Mouse (Mus musculus) gastrocnemius, adult 2 months (tissue): ENCODE results near the gene Smarca2. TPM values are rescaled to one million over a fixed set of nuclear protein-coding genes. Genes with fewer than 3 reads are reported as not detected.

ENCODE experiments used
- DNase-seq: peaks from one replicate; pipeline ENCODE4 v3.0.0; 2022
- H3K27ac ChIP-seq: fragments of 200-600 bp; 2 replicates; pipeline ENCODE4 v1.8.1; 2022; ENCODE audit warnings: mild to moderate bottlenecking
- H3K4me3 ChIP-seq: fragments of 200-600 bp; 2 replicates; pipeline ENCODE4 v1.8.1; 2022; ENCODE audit warnings: mild to moderate bottlenecking, moderate library complexity
- CTCF ChIP-seq: fragments of 200-600 bp; IDR thresholded peaks from 2 replicates; pipeline ENCODE4 v1.8.1; 2022; ENCODE audit warnings: antibody characterized with exemption, mild to moderate bottlenecking, moderate library complexity
- intact Hi-C: fragments of 180-260 bp; cut with DNase I; formaldehyde crosslinking; loops from one replicate; pipeline ENCODE4 v1.15.1; 2025
- total RNA-seq, 2 experiments: library from RNA; stranded (reverse); gene quantifications; 2 replicates each; pipeline ENCODE4 v1.2.3; 2021

Gene Smarca2
- total RNA-seq, 2 experiments from 2014 or later, result 42.9 to 59.8 TPM

DNA sequence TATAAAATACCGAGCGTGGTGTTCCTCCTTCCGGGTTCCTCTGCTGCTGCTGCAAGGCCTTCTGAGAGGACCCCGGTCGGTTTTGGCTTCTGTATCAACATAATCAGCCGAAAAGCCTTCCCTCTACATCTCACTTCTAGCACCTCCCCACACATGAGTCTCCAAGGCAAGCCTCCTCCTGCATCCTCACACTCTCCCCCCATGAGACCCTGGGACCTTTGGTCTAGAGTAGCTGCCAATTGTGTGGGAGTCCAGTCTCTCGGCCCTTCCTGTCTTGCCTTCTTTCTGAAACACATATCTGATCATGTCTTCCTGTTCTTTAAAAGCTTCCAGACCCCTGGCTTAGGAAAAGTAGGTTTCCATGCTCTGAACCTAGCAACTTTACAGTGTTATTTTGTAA lies 153.8 kb downstream of the Smarca2 start:
- intact Hi-C loops, result no loop called here
- TF ChIP-seq CTCF, result no peak
- H3K4me3 ChIP-seq, result peak overlapping the region; percentile 30
- H3K27ac ChIP-seq, result peak overlapping the region; percentile 58
- DNase-seq, result no peak

GRCm38 (mm10) chr19:26759295-26759694 lies 154.4 kb downstream of the Smarca2 start:
- Histone ChIP-seq H3K4me3 (no peak overlapping the region), H3K27ac (0 out of 2 replicates have a peak overlapping the region, but pooled peaks have one; percentile 58)
- no peak for TF ChIP-seq CTCF
- intact Hi-C loops, result no loop called here
- DNase-seq, result no peak

DNA sequence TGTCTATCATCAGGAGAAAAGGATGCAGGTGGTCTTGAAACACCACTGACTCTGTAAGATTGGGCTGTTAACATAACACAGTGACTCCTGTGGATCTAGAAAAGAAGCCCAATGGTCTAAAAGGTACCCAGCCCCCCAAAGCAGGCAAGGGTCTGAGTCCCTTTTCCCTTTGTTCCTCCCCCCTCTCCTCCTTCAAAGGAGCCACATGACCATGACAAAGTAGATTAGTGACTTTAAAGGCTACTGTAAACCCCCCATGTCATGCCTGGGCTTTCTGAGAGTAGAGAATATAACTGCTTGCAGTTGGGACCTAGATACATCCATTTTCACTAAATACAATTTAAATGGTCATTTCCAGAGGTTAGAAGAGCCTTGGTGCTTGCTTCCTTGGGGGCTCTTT lies 156.4 kb downstream of the Smarca2 start:
- Histone ChIP-seq H3K27ac (no peak overlapping the region), H3K4me3 (no peak overlapping the region)
- DNase-seq, result no peak
- no peak for TF ChIP-seq CTCF
- intact Hi-C loops, result no loop called here

- Histone ChIP-seq H3K27ac (no peak overlapping the region), H3K4me3 (no peak overlapping the region)
- intact Hi-C loops, result no loop called here
- DNase-seq, result no peak
- no peak for TF ChIP-seq CTCF
Observed at GRCm38 (mm10) chr19:26765483-26765882, 160.6 kb downstream of the Smarca2 start.

DNA sequence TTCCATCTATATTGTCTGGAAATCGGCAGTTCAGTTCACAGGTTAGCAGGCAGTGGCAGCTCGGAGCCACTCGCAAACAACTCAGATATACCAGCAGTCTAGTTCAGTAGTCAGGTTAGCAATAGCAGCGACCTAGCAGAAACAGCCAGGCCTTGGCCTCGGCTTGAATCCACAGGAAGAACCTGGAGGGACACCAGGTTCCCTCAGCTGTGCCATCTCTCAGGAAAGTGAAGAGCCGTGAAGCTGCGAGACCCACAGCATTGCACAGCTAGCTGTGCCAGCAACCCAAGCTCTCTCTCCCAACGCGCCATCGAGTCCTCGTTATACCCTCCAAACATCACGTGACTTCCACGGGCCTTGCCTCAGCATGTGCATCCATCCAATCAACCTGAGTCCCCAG lies 162.6 kb downstream of the Smarca2 start:
- no peak overlapping the region for H3K27ac ChIP-seq
- DNase-seq, result no peak
- intact Hi-C loops, result no loop called here
- no peak for TF ChIP-seq CTCF
- no peak overlapping the region for H3K4me3 ChIP-seq

DNA sequence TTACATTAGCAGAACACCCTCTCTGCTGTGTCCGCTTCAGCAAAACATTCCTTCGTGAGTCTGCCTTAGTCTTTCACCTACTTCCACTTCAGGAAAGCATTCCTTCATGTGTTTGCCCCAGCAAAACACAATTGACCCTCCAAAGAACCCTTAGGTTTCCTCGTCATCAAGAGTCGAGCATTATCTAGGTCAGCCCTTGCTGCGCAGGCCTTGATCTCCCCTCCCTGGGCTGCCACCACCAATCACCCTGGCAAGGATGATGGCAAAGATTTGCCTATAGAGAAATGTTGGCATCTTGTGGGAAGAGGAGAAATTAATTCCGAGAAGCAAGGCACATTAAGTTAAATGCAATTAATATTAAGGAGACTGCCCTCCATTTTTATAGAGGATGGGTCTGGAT lies 163.1 kb downstream of the Smarca2 start:
- H3K27ac ChIP-seq, result no peak overlapping the region
- no peak overlapping the region for H3K4me3 ChIP-seq
- intact Hi-C loops, result no loop called here
- no peak for DNase-seq
- TF ChIP-seq CTCF, result no peak

DNA sequence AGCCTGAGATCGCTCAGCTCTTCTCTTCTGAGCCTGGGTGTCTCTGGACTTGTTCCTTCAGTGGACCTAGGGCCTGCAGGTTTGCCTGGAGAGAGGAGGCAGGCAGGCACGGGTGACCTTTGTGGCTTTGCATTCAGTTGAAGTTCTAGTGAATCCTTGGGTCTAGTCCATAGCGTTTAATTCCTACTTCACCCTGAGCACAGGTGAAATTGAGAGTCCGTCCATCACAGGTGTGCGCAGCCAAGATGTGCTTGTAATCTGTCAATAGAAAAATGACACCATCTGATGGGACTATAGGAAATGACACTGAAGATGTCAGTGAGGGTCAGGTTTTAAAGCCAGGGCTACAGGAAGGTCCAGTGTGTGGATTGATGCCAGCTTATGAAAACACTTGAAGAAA lies 164.0 kb downstream of the Smarca2 start:
- no peak for TF ChIP-seq CTCF
- Histone ChIP-seq H3K4me3 (no peak overlapping the region), H3K27ac (no peak overlapping the region)
- intact Hi-C loops, result no loop called here
- no peak for DNase-seq

DNA sequence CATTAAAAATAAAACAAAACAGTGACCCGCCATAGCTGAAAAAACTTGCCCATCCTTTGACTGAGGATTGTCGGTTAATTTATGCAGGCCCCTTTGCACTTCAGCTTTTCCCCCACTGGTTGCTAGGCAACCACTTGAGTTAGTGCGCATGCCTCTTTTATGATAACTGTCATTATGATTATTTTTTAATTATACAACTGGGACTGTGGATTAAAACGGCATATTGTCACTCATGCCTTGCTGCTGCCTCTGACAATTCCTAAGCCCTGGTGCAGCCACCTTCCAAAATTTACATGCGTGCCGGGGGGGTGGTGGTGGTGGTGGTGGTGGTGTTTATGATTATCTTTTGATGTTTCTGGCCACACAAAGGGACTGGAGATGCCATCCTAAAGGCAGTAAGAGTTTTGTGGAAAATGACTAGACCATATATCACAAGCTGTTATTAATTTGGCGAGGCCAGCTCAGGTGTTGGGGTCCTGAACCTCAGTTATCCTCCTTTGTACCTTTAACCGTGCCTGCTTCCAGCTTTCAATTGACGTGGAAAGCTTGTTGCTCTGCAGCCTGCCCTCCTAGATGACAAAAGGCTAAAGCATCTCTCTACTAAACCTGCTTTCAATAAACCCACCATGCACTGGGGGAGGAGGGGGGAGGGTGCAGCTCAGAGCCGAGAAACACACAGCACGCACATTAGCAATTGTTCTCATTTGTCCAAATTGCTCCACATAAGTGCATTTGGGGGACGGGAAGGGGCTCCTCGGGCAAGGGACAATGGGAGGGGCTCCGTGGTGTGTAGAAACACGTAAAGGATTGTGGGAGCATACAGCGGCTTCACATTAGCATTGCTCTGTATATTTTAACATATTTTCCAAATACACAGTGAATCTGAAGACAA lies 165.0 kb downstream of the Smarca2 start:
- no peak overlapping the region for H3K27ac ChIP-seq
- H3K4me3 ChIP-seq, result no peak overlapping the region
- DNase-seq, result no peak
- TF ChIP-seq CTCF, result no peak
- intact Hi-C loops, result no loop called here

- Histone ChIP-seq H3K4me3 (no peak overlapping the region), H3K27ac (no peak overlapping the region)
- no peak for TF ChIP-seq CTCF
- intact Hi-C loops, result no loop called here
- no peak for DNase-seq
Observed at GRCm38 (mm10) chr19:26770592-26770991, 165.7 kb downstream of the Smarca2 start.

DNA sequence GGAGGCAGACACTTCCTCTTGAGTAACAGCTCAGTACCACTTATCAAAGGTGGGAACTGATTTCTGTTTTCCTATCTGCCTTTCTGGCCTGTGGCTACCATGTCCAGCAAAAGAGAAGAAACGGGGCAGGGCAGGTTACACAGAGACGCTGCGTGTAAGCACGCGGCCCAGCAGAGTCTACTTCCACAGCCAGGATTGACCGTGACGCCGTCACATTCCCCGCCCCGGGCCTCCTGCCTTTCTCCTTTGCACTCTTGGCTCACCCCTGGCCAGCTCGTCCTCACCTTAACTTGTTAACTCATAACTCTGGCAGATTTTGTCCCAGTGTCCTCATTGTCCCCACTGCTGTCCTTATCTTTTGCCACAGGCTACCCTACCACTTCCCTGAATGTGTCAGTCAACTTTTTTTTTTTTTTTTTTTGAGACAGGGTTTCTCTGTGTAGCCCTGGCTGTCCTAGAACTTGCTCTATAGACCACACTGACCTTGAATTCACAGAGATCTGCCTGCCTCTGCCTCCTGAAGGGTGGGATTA lies 167.3 kb downstream of the Smarca2 start:
- H3K4me3 ChIP-seq, result no peak overlapping the region
- DNase-seq, result no peak
- H3K27ac ChIP-seq, result no peak overlapping the region
- intact Hi-C loops, result no loop called here
- no peak for TF ChIP-seq CTCF

DNA sequence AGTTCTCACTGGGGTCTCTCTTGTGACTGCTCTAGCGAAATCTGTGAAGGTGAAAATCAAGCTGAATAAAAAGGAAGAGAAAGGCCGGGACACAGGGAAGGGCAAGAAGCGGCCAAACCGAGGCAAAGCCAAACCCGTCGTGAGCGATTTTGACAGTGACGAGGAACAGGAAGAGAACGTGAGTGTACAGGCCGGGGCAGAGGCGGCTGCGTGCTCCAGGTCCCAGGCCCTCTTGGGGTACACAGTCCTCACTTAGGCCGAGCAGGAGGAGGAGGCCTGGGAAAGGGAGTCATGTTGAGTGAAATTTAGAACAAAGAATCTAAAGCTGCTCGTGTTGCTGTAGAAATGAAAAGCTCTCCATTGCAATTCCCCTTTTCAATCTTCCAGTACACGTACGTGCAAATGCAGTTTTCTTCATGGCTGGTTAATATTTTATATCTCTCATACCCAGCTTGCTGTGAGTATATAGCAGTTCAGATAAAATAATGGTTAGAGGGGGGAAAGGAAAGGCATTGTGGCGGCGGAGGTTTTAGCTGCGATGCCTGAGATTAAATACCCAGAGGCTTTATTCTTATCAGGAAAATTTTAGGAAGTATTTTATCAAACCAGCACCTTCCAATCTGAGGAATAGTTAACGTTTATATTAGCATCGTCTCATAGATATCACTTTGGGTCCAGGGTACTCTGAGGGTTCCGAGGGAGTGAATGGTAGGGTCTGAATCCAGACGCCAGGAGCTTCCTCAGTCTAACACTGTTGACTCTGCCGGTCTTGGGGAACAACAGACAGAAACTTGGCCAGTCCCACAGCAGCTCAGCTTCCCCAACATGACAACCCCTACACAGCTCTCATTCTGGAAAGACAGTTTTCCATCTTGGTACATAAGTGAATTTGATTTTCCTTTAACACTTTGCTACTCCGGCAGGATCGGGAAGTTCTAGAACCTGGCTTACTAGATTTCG lies 171.5 kb downstream of the Smarca2 start:
- no peak for DNase-seq
- intact Hi-C loops, result no loop called here
- TF ChIP-seq CTCF, result no peak

GRCm38 (mm10) chr19:26778199-26778598 lies 173.3 kb downstream of the Smarca2 start:
- no peak for TF ChIP-seq CTCF
- Histone ChIP-seq H3K4me3 (no peak overlapping the region), H3K27ac (no peak overlapping the region)
- no peak for DNase-seq
- intact Hi-C loops, result no loop called here

More for the DNA sequence above, 171.5 kb downstream of the Smarca2 start:
- no peak overlapping the region for H3K27ac ChIP-seq
- H3K4me3 ChIP-seq, result no peak overlapping the region

GRCm38 (mm10) chr19:26781209-26781608 lies 176.4 kb downstream of the Smarca2 start:
- intact Hi-C loops, result no loop called here
- no peak for DNase-seq
- Histone ChIP-seq H3K27ac (no peak overlapping the region), H3K4me3 (no peak overlapping the region)
- TF ChIP-seq CTCF, result no peak
